ENCODE assay signal across 11 mouse cellular contexts in the genomic region with DNA sequence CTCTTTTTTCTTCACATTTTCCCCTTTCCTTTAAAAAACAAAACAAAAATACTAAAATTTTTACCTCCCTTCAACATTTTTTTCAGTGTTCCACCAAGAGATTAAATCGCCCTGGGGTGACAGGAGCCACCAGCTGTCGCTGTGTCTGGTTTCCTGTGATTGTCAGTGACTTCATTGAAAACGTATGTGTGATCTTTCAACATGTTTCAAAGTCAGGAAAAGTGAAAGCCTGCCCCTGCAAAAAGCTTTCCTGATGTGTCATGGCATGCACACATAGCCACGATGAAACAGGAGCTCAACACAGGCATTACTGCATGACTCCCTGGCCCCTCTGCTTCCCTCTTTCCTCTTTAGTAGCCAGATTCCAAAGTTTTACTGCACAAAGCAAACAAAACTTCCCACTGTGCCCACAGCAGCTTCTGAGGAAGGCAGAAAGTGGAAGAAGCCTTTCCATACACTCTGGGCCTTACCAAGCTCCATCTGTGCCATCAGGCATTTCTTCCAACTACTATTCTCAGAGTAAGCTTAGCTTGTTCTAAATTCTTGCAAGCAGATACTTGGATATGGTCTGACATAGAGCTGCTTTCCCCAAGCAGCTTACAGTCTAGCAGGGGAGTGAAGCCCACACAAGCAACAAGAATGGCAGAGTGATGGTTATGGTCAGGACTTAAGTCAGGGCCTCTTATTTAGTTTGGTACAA.
DNase-seq lines count a peak whose midpoint lies in the region; ATAC-seq and TF ChIP-seq lines count a peak whose summit lies in the region.
"Had no signal": no experiment of that assay in that cellular context is flagged by ENCODE, and none has a peak within 500 bp of the region (broad histone marks: within the 10 kb centered on the region; RNA-seq: fewer than 3 reads in every experiment).

No protein-coding gene starts in this region.

- H3K4me1 ChIP-seq in forebrain, postnatal 0 days (ENCODE audit: insufficient read depth) = no peaks in the 10 kb centered on the region
- peaks cover 13% of the 10 kb centered on the region for H3K4me1 ChIP-seq in forebrain, embryonic 13.5 days
- peaks cover 13% of the 10 kb centered on the region for H3K4me1 ChIP-seq in midbrain, embryonic 10.5 days
- no peaks in the 10 kb centered on the region for H3K4me1 ChIP-seq in midbrain, postnatal 0 days (ENCODE audit: insufficient read depth, low read length)
- H3K4me1 ChIP-seq in heart, embryonic 13.5 days = peaks cover 23% of the 10 kb centered on the region
- no peaks in the 10 kb centered on the region for H3K4me1 ChIP-seq in stomach, embryonic 16.5 days (ENCODE audit: control insufficient read depth, insufficient read depth, low read length)
- peaks cover 3% of the 10 kb centered on the region for H3K4me1 ChIP-seq in thymus, adult 2 months (replicated peaks; ENCODE audit: control insufficient read depth, insufficient read depth, low read length)

- no peaks in the 10 kb centered on the region for H3K27me3 ChIP-seq in forebrain, postnatal 0 days (ENCODE audit: insufficient read depth, low read length)
- no peaks in the 10 kb centered on the region for H3K27me3 ChIP-seq in forebrain, embryonic 13.5 days
- H3K27me3 ChIP-seq in midbrain, embryonic 10.5 days (ENCODE audit: low read depth, poor library complexity, severe bottlenecking) = no peaks in the 10 kb centered on the region
- no peaks in the 10 kb centered on the region for H3K27me3 ChIP-seq in midbrain, postnatal 0 days (ENCODE audit: insufficient read depth, low read length)
- H3K27me3 ChIP-seq in heart, embryonic 13.5 days (replicated peaks) = no peaks in the 10 kb centered on the region
- no peaks in the 10 kb centered on the region for H3K27me3 ChIP-seq in stomach, embryonic 16.5 days (ENCODE audit: control insufficient read depth, insufficient read depth, low read length)
- H3K27me3 ChIP-seq in thymus, adult 2 months (ENCODE audit: control insufficient read depth, insufficient read depth, low read length) = no peaks in the 10 kb centered on the region

- WGBS in forebrain, postnatal 0 days = 27% methylated on average over 4 of the region's 4 CpGs
- 32% methylated on average over 4 of the region's 4 CpGs for WGBS in forebrain, embryonic 13.5 days
- WGBS in midbrain, embryonic 10.5 days = 63% methylated on average over 4 of the region's 4 CpGs
- WGBS in midbrain, postnatal 0 days = 35% methylated on average over 4 of the region's 4 CpGs
- WGBS in heart, embryonic 13.5 days = 27% methylated on average over 4 of the region's 4 CpGs
- 32% methylated on average over 4 of the region's 4 CpGs for WGBS in stomach, embryonic 16.5 days
- 5% methylated on average over 4 of the region's 4 CpGs for WGBS in thymus, adult 2 months

- peak; percentile 45 for DNase-seq in forebrain, postnatal 0 days
- DNase-seq in midbrain, embryonic 10.5 days (ENCODE audit: low spot score) = no peak
- no peak for DNase-seq in midbrain, postnatal 0 days (ENCODE audit: low spot score)
- no peak for DNase-seq in left cerebral cortex, adult 8-10 months (ENCODE audit: low spot score in 2 of 2)
- DNase-seq in thymus, adult 2 months = no peak
- DNase-seq: cerebellum, adult 11 months; liver had no signal

- H3K36me3 ChIP-seq in forebrain, postnatal 0 days (ENCODE audit: insufficient read depth) = no peaks in the 10 kb centered on the region
- no peaks in the 10 kb centered on the region for H3K36me3 ChIP-seq in forebrain, embryonic 13.5 days (ENCODE audit: poor library complexity, severe bottlenecking)
- no peaks in the 10 kb centered on the region for H3K36me3 ChIP-seq in midbrain, embryonic 10.5 days
- no peaks in the 10 kb centered on the region for H3K36me3 ChIP-seq in midbrain, postnatal 0 days (ENCODE audit: insufficient read depth, low read length)
- no peaks in the 10 kb centered on the region for H3K36me3 ChIP-seq in heart, embryonic 13.5 days
- no peaks in the 10 kb centered on the region for H3K36me3 ChIP-seq in stomach, embryonic 16.5 days (ENCODE audit: control insufficient read depth, insufficient read depth, low read length)
- H3K36me3 ChIP-seq in thymus, adult 2 months (ENCODE audit: control insufficient read depth, insufficient read depth, low read length) = no peaks in the 10 kb centered on the region

- no peak overlapping the region for H3K9ac ChIP-seq in forebrain, postnatal 0 days
- no peak overlapping the region for H3K9ac ChIP-seq in forebrain, embryonic 13.5 days
- H3K9ac ChIP-seq in midbrain, postnatal 0 days (replicated peaks; ENCODE audit: low read length, poor library complexity, severe bottlenecking) = no peak overlapping the region
- H3K9ac ChIP-seq in heart, embryonic 13.5 days = 0 out of 2 replicates have a peak overlapping the region, but pooled peaks have one; percentile 44
- no peak overlapping the region for H3K9ac ChIP-seq in stomach, embryonic 16.5 days (ENCODE audit: low read length)

- H3K4me2 ChIP-seq in forebrain, postnatal 0 days (ENCODE audit: low read depth) = no peak overlapping the region
- H3K4me2 ChIP-seq in forebrain, embryonic 13.5 days = no peak overlapping the region
- H3K4me2 ChIP-seq in midbrain, postnatal 0 days (ENCODE audit: low read depth, low read length, poor library complexity, severe bottlenecking) = no peak overlapping the region
- no peak overlapping the region for H3K4me2 ChIP-seq in heart, embryonic 13.5 days
- no peak overlapping the region for H3K4me2 ChIP-seq in stomach, embryonic 16.5 days (ENCODE audit: low read depth, low read length)

- H3K4me3 ChIP-seq in forebrain, postnatal 0 days (ENCODE audit: low read depth, low read length) = no peak overlapping the region
- H3K4me3 ChIP-seq in forebrain, embryonic 13.5 days = no peak overlapping the region
- no peak overlapping the region for H3K4me3 ChIP-seq in midbrain, embryonic 10.5 days
- H3K4me3 ChIP-seq in midbrain, postnatal 0 days (ENCODE audit: low read depth, low read length) = no peak overlapping the region
- H3K4me3 ChIP-seq in heart, embryonic 13.5 days = no peak overlapping the region
- H3K4me3 ChIP-seq in stomach, embryonic 16.5 days (replicated peaks; ENCODE audit: low read length) = no peak overlapping the region
- H3K4me3 ChIP-seq in thymus, adult 2 months (ENCODE audit: control insufficient read depth, insufficient read depth, low read length) = no peak overlapping the region

- no peaks in the 10 kb centered on the region for H3K9me3 ChIP-seq in forebrain, postnatal 0 days (ENCODE audit: low read length)
- no peaks in the 10 kb centered on the region for H3K9me3 ChIP-seq in forebrain, embryonic 13.5 days (replicated peaks)
- H3K9me3 ChIP-seq in midbrain, embryonic 10.5 days (replicated peaks) = no peaks in the 10 kb centered on the region
- no peaks in the 10 kb centered on the region for H3K9me3 ChIP-seq in midbrain, postnatal 0 days (ENCODE audit: low read length)
- no peaks in the 10 kb centered on the region for H3K9me3 ChIP-seq in heart, embryonic 13.5 days
- H3K9me3 ChIP-seq in stomach, embryonic 16.5 days (replicated peaks; ENCODE audit: control insufficient read depth, low read length) = no peaks in the 10 kb centered on the region

- TF ChIP-seq POLR2A in thymus, adult 2 months (IDR thresholded peaks at IDR 0.05; ENCODE audit: control insufficient read depth, extremely low read depth, insufficient read depth, low read length, poor library complexity) = no peak

- no peak overlapping the region for H3K27ac ChIP-seq in forebrain, postnatal 0 days (ENCODE audit: low read depth, low read length)
- no peak overlapping the region for H3K27ac ChIP-seq in forebrain, embryonic 13.5 days
- peak overlapping the region; percentile 33; the same call in 1 of the 2 replicates for H3K27ac ChIP-seq in midbrain, embryonic 10.5 days (replicated peaks)
- H3K27ac ChIP-seq in midbrain, postnatal 0 days (ENCODE audit: low read depth, low read length) = no peak overlapping the region
- H3K27ac ChIP-seq in heart, embryonic 13.5 days (replicated peaks) = peak overlapping the region; percentile 70
- peak overlapping the region; percentile 30 for H3K27ac ChIP-seq in stomach, embryonic 16.5 days (ENCODE audit: low read length)
- no peak overlapping the region for H3K27ac ChIP-seq in thymus, adult 2 months (ENCODE audit: control insufficient read depth, insufficient read depth, low read length)

- TF ChIP-seq CTCF in forebrain, postnatal 0 days (IDR thresholded peaks at IDR 0.05; ENCODE audit: low read depth) = no peak
- TF ChIP-seq CTCF in midbrain, postnatal 0 days (IDR thresholded peaks at IDR 0.05) = no peak
- no peak for TF ChIP-seq CTCF in thymus, adult 2 months (IDR thresholded peaks at IDR 0.05; ENCODE audit: borderline replicate concordance, control insufficient read depth, extremely low read depth, insufficient read depth, low read length, poor library complexity)

- ATAC-seq in forebrain, postnatal 0 days = peak; percentile 63
- ATAC-seq in forebrain, embryonic 13.5 days = no peak
- ATAC-seq in midbrain, postnatal 0 days (ENCODE audit: low FRiP score) = no peak
- no peak for ATAC-seq in heart, embryonic 13.5 days (ENCODE audit: extremely low read depth, insufficient number of reproducible peaks, low FRiP score, low TSS enrichment)
- no peak for ATAC-seq in stomach, embryonic 16.5 days (ENCODE audit: insufficient read depth, low FRiP score)
- ATAC-seq: intestine, postnatal 0 days had no signal

Comparison
In these comparisons a context has a peak if more than half of its experiments do, and no peak if none do; other contexts are left out.
1. H3K27ac ChIP-seq: peak in midbrain, embryonic 10.5 days (single experiment), heart, embryonic 13.5 days (single experiment) and stomach, embryonic 16.5 days (single experiment); none in forebrain, postnatal 0 days (single experiment), forebrain, embryonic 13.5 days (single experiment), midbrain, postnatal 0 days (single experiment) and thymus, adult 2 months (single experiment).